Mouse (Mus musculus): ENCODE data around the gene Sh2d1b1. TPM values are rescaled to one million over a fixed set of nuclear protein-coding genes. Genes with fewer than 3 reads are reported as not detected.
"Not testable (repeated sequence)": the region's sequence is repeated elsewhere in the genome, so short reads cannot be mapped to it uniquely, and the experiment has no call there.

Gene Sh2d1b1
- not detected in 2 replicates for polyA plus RNA-seq (2015; fragmentation: Nextera tagmentation; extraction: Ambion mirVana)

- no peaks in the 10 kb centered on the region for H3K27me3 ChIP-seq
- 85% methylated on average over 3 of the region's 3 CpGs for WGBS
- H3K4me3 ChIP-seq = no peak within 1 kb of the TSS
- no peak within 1 kb of the TSS for H3K4me2 ChIP-seq
- no peak within 1 kb of the TSS for H3K9ac ChIP-seq
- H3K27ac ChIP-seq = no peak within 1 kb of the TSS
- H3K9me3 ChIP-seq = 0 out of 2 replicates have a peak, but pooled peaks cover 5% of the 10 kb centered on the region
- H3K36me3 ChIP-seq = no peaks in the 10 kb centered on the region
- ATAC-seq (ENCODE audit: low FRiP score) = no peak
- no peaks in the 10 kb centered on the region for H3K4me1 ChIP-seq (replicated peaks)
Measured at GRCm38 (mm10) chr1:170277016-170277415, at the start of gene Sh2d1b1. TSS of gene Sh2d1b1 (plus strand) at chr1:170277320.

- ATAC-seq (ENCODE audit: low FRiP score); H3K9me3 ChIP-seq; H3K4me1 ChIP-seq (replicated peaks); H3K9ac ChIP-seq; H3K27ac ChIP-seq; H3K4me2 ChIP-seq; H3K36me3 ChIP-seq; H3K4me3 ChIP-seq; H3K27me3 ChIP-seq: not testable (repeated sequence)
- 83% methylated on average over 6 of the region's 6 CpGs for WGBS
Measured at GRCm38 (mm10) chr1:170232688-170233087, 44.4 kb upstream of the Sh2d1b1 start, which contains the start of gene Sh2d1b2. TSS of gene Sh2d1b2 (plus strand) at chr1:170232749.

GRCm38 (mm10) chr1:170245016-170245415, 32.1 kb upstream of the Sh2d1b1 start:
- 94% methylated on average over 3 of the region's 3 CpGs for WGBS
- no peak overlapping the region for H3K4me2 ChIP-seq
- H3K9ac ChIP-seq = no peak overlapping the region
- H3K9me3 ChIP-seq = no peaks in the 10 kb centered on the region
- no peaks in the 10 kb centered on the region for H3K36me3 ChIP-seq
- no peak overlapping the region for H3K4me3 ChIP-seq
- no peaks in the 10 kb centered on the region for H3K4me1 ChIP-seq (replicated peaks)
- peaks cover 16% of the 10 kb centered on the region for H3K27me3 ChIP-seq
- no peak for ATAC-seq (ENCODE audit: low FRiP score)
- H3K27ac ChIP-seq = no peak overlapping the region

GRCm38 (mm10) chr1:170254893-170255559, 22.1 kb upstream of the Sh2d1b1 start:
- Histone ChIP-seq H3K27ac (peak overlapping the region; percentile 73), H3K36me3 (no peaks in the 10 kb centered on the region), H3K9me3 (no peaks in the 10 kb centered on the region), H3K4me1 (replicated peaks) (peaks cover 6% of the 10 kb centered on the region), H3K4me3 (peak overlapping the region; percentile 75), H3K4me2 (peak overlapping the region; percentile 88), H3K9ac (peak overlapping the region; percentile 91), H3K27me3 (peaks cover 9% of the 10 kb centered on the region; the same call in 1 of the 2 replicates)
- 24% methylated on average over 30 of the region's 30 CpGs for WGBS
- ATAC-seq (ENCODE audit: low FRiP score) = peak; percentile 94

- Histone ChIP-seq H3K36me3 (no peaks in the 10 kb centered on the region), H3K27ac (peak overlapping the region; percentile 73), H3K9ac (peak overlapping the region; percentile 91), H3K4me1 (replicated peaks) (peaks cover 6% of the 10 kb centered on the region), H3K4me2 (peak overlapping the region; percentile 88), H3K9me3 (no peaks in the 10 kb centered on the region), H3K27me3 (0 out of 2 replicates have a peak, but pooled peaks cover 4% of the 10 kb centered on the region), H3K4me3 (peak overlapping the region; percentile 75)
- ATAC-seq (ENCODE audit: low FRiP score) = peak; percentile 100
- WGBS = 6% methylated on average over 32 of the region's 32 CpGs
Measured at GRCm38 (mm10) chr1:170255560-170255910, 21.6 kb upstream of the Sh2d1b1 start.

- no peak overlapping the region for H3K9ac ChIP-seq
- 86% methylated on average over 6 of the region's 6 CpGs for WGBS
- H3K36me3 ChIP-seq = no peaks in the 10 kb centered on the region
- no peaks in the 10 kb centered on the region for H3K4me1 ChIP-seq (replicated peaks)
- no peak for ATAC-seq (ENCODE audit: low FRiP score)
- no peak overlapping the region for H3K27ac ChIP-seq
- 0 out of 2 replicates have a peak, but pooled peaks cover 5% of the 10 kb centered on the region for H3K9me3 ChIP-seq
- no peak overlapping the region for H3K4me2 ChIP-seq
- H3K4me3 ChIP-seq = no peak overlapping the region
- no peaks in the 10 kb centered on the region for H3K27me3 ChIP-seq
Measured at GRCm38 (mm10) chr1:170270281-170270680, 6.8 kb upstream of the Sh2d1b1 start.

GRCm38 (mm10) chr1:170270696-170271095, 6.4 kb upstream of the Sh2d1b1 start:
- no peak for ATAC-seq (ENCODE audit: low FRiP score)
- 0 out of 2 replicates have a peak, but pooled peaks cover 8% of the 10 kb centered on the region for H3K9me3 ChIP-seq
- H3K4me1 ChIP-seq (replicated peaks) = no peaks in the 10 kb centered on the region
- H3K36me3 ChIP-seq = no peaks in the 10 kb centered on the region
- H3K27ac ChIP-seq = no peak overlapping the region
- 88% methylated on average over 4 of the region's 4 CpGs for WGBS
- no peaks in the 10 kb centered on the region for H3K27me3 ChIP-seq
- no peak overlapping the region for H3K4me2 ChIP-seq
- no peak overlapping the region for H3K4me3 ChIP-seq
- no peak overlapping the region for H3K9ac ChIP-seq

- Histone ChIP-seq H3K27me3 (no peaks in the 10 kb centered on the region), H3K9ac (no peak overlapping the region), H3K4me2 (no peak overlapping the region), H3K27ac (no peak overlapping the region), H3K9me3 (0 out of 2 replicates have a peak, but pooled peaks cover 5% of the 10 kb centered on the region), H3K4me3 (no peak overlapping the region), H3K36me3 (no peaks in the 10 kb centered on the region), H3K4me1 (replicated peaks) (no peaks in the 10 kb centered on the region)
- ATAC-seq (ENCODE audit: low FRiP score) = no peak
Measured at GRCm38 (mm10) chr1:170273252-170273651, 3.9 kb upstream of the Sh2d1b1 start.

GRCm38 (mm10) chr1:170282415-170283129, 5.5 kb downstream of the Sh2d1b1 start:
- no peaks in the 10 kb centered on the region for H3K36me3 ChIP-seq
- H3K9me3 ChIP-seq = no peaks in the 10 kb centered on the region
- 81% methylated on average over 4 of the region's 4 CpGs for WGBS
- no peaks in the 10 kb centered on the region for H3K4me1 ChIP-seq (replicated peaks)
- ATAC-seq (ENCODE audit: low FRiP score) = no peak
- no peak overlapping the region for H3K27ac ChIP-seq
- H3K4me2 ChIP-seq = no peak overlapping the region
- H3K4me3 ChIP-seq = no peak overlapping the region
- H3K27me3 ChIP-seq = no peaks in the 10 kb centered on the region
- H3K9ac ChIP-seq = no peak overlapping the region

- peak; percentile 49; the same call in 1 of the 2 replicates for ATAC-seq (ENCODE audit: low FRiP score)
- H3K9ac ChIP-seq = no peak overlapping the region
- H3K9me3 ChIP-seq = no peaks in the 10 kb centered on the region
- H3K4me1 ChIP-seq (replicated peaks) = 0 out of 2 replicates have a peak, but pooled peaks cover 10% of the 10 kb centered on the region
- no peak overlapping the region for H3K27ac ChIP-seq
- H3K4me3 ChIP-seq = no peak overlapping the region
- H3K27me3 ChIP-seq = no peaks in the 10 kb centered on the region
- H3K4me2 ChIP-seq = peak overlapping the region; percentile 30; the same call in 1 of the 2 replicates
- WGBS = 41% methylated on average over 9 of the region's 9 CpGs
- H3K36me3 ChIP-seq = no peaks in the 10 kb centered on the region
Measured at GRCm38 (mm10) chr1:170292239-170292951, 15.3 kb downstream of the Sh2d1b1 start.

GRCm38 (mm10) chr1:170293257-170293656, 16.1 kb downstream of the Sh2d1b1 start:
- ATAC-seq (ENCODE audit: low FRiP score) = no peak
- WGBS = 88% methylated on average over 5 of the region's 5 CpGs

More at GRCm38 (mm10) chr1:170293257-170293656, 16.1 kb downstream of the Sh2d1b1 start:
- H3K4me3 ChIP-seq = no peak overlapping the region
- no peaks in the 10 kb centered on the region for H3K27me3 ChIP-seq
- 0 out of 2 replicates have a peak, but pooled peaks cover 10% of the 10 kb centered on the region for H3K4me1 ChIP-seq (replicated peaks)
- H3K36me3 ChIP-seq = no peaks in the 10 kb centered on the region
- H3K4me2 ChIP-seq = no peak overlapping the region
- no peak overlapping the region for H3K27ac ChIP-seq
- H3K9me3 ChIP-seq = no peaks in the 10 kb centered on the region
- H3K9ac ChIP-seq = no peak overlapping the region

Measured in hindbrain, embryonic 13.5 days (tissue).